Mouse (Mus musculus): ENCODE data around the gene Lst1. TPM values are rescaled to one million over a fixed set of nuclear protein-coding genes. Genes with fewer than 3 reads are reported as not detected.

Lst1 gene
- polyA plus RNA-seq, 2 experiments, result 25.6 to 37.7 TPM

DNA sequence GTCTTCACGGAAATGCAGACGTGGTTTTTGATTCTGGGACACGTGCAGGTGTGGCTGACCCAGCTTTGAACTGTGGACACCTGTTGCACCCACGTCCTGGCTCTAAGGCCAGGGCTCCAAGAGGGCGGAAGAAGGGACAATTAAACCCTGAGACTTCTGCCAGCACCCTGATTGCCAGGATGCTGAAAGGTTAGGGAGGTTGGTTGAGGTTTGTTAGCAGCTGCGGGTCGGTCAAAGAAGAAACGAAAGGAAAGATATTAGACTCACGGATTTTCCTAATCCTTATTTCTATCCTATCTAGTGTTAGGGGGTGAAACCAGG, 8.0 kb upstream of the Lst1 start:
- no peak for DNase-seq (ENCODE audit: low read depth in 3 of 3, low spot score in 3 of 3)
- Histone ChIP-seq H3K4me1 (replicated peaks; ENCODE audit: control insufficient read depth in 2 of 2, insufficient read depth in 2 of 2, low read length in 1 of 2) (peaks cover 0 to 12% of the 10 kb centered on the region in 2 experiments; a peak in 2 of 4 replicates), H3K36me3 (replicated peaks; ENCODE audit: control insufficient read depth, insufficient read depth, low read depth) (no peaks in the 10 kb centered on the region), H3K27me3 (ENCODE audit: control insufficient read depth, insufficient read depth, low read length) (peaks cover 23% of the 10 kb centered on the region), H3K9me3 (ENCODE audit: control insufficient read depth, low read length) (no peaks in the 10 kb centered on the region), H3K27ac (no peak overlapping the region), H3K4me3 (ENCODE audit: insufficient read depth in 1 of 2, low read depth in 2 of 2, low read length in 2 of 2) (no peak overlapping the region; a peak in 2 of 4 replicates), H3K9ac (replicated peaks) (no peak overlapping the region), H3K4me2 (ENCODE audit: low read depth) (peak overlapping the region; percentile 65)
- no peak for ATAC-seq (ENCODE audit: insufficient read depth)
- TF ChIP-seq CTCF (IDR thresholded peaks at IDR 0.05; ENCODE audit: low read depth) (no peak), EP300 (IDR thresholded peaks at IDR 0.05; ENCODE audit: low read depth) (no peak)
- 39% methylated on average over 9 of the region's 9 CpGs for WGBS (ENCODE audit: insufficient replicate concordance)

DNA sequence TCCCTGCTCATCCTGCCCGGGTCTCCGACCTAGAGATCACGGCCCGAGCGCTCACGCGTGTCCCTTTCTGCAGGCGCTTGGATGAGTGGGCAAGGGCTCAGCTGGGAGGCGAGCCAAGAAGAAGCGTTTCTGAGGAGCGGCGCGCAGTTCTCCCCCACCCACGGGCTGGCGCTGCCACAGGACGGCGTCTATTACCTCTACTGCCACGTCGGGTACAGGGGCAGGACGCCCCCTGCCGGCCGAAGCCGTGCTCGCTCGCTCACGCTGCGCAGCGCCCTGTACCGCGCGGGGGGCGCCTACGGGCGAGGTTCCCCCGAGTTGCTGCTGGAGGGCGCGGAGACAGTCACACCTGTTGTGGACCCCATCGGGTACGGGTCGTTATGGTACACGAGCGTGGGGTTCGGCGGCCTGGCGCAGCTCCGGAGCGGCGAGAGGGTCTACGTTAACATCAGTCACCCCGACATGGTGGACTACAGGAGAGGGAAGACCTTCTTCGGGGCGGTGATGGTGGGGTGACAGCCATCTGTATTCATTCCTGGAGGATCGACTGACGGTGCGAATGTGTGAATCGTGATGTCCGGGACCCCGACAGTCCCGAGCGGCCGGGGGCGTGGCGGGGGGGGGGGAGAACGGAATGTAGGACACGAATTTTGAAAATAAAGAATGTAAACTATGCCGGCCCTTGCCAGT, 7.5 kb upstream of the Lst1 start:
- ATAC-seq (ENCODE audit: insufficient read depth) (peak; percentile 71; the same call in 1 of the 2 replicates), DNase-seq (ENCODE audit: low read depth in 3 of 3, low spot score in 3 of 3) (no peak)
- Histone ChIP-seq H3K27me3 (ENCODE audit: control insufficient read depth, insufficient read depth, low read length) (peaks cover 19% of the 10 kb centered on the region), H3K4me3 (ENCODE audit: insufficient read depth in 1 of 2, low read depth in 2 of 2, low read length in 2 of 2) (peak overlapping the region; percentile 43 to 44), H3K36me3 (replicated peaks; ENCODE audit: control insufficient read depth, insufficient read depth, low read depth) (no peaks in the 10 kb centered on the region), H3K9me3 (ENCODE audit: control insufficient read depth, low read length) (no peaks in the 10 kb centered on the region), H3K4me2 (ENCODE audit: low read depth) (peak overlapping the region; percentile 65), H3K9ac (replicated peaks) (no peak overlapping the region), H3K4me1 (replicated peaks; ENCODE audit: control insufficient read depth in 2 of 2, insufficient read depth in 2 of 2, low read length in 1 of 2) (peaks cover 0 to 11% of the 10 kb centered on the region in 2 experiments; a peak in 2 of 4 replicates), H3K27ac (no peak overlapping the region)
- TF ChIP-seq CTCF (IDR thresholded peaks at IDR 0.05; ENCODE audit: low read depth), result peak; percentile 88
- TF ChIP-seq EP300 (IDR thresholded peaks at IDR 0.05; ENCODE audit: low read depth), result no peak
- WGBS (ENCODE audit: insufficient replicate concordance), result 1% methylated on average over 66 of the region's 66 CpGs

DNA sequence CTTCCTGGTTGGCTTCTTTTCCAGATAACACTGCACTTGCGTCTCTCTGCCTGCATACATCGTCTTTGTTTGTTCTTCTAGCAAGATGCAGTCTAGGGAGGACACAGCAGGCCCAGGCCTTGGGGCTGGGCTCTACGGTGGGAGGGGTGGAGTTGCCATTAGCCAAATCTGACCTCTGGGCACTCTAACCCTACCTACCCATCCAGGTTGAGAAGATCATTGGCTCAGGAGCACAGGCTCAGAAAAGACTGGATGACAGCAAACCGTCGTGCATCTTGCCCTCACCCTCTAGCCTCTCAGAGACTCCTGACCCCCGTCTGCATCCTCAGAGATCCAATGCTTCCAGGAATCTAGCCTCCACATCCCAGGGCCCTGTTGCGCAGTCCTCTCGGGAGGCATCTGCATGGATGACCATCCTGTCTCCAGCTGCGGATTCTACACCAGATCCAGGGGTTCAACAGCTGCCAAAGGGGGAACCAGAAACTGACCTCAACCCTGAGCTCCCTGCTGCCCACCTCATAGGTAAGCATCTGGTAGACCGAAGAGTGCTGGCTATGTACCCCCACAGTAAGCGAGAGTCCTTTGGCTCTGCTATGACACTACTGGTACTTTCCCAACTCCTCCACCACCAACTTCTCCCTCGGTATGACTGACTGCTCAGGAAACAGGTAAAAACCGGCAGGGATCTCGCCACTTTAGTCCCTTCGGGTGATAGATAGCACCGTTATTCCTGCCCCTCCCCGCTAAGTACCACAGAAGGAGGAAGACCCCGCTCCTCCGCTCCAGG, 6.8 kb upstream of the Lst1 start:
- 34% methylated on average over 19 of the region's 19 CpGs for WGBS (ENCODE audit: insufficient replicate concordance)
- no peak; the same call in 1 of the 2 replicates for ATAC-seq (ENCODE audit: insufficient read depth)
- H3K9ac ChIP-seq (replicated peaks), result no peak overlapping the region
- H3K4me2 ChIP-seq (ENCODE audit: low read depth), result peak overlapping the region; percentile 65
- TF ChIP-seq CTCF (IDR thresholded peaks at IDR 0.05; ENCODE audit: low read depth), result no peak
- TF ChIP-seq EP300 (IDR thresholded peaks at IDR 0.05; ENCODE audit: low read depth), result no peak
- H3K9me3 ChIP-seq (ENCODE audit: control insufficient read depth, low read length), result no peaks in the 10 kb centered on the region
- peaks cover 14% of the 10 kb centered on the region for H3K27me3 ChIP-seq (ENCODE audit: control insufficient read depth, insufficient read depth, low read length)
- H3K27ac ChIP-seq, result no peak overlapping the region
- DNase-seq (ENCODE audit: low read depth in 3 of 3, low spot score in 3 of 3), result no peak
- H3K36me3 ChIP-seq (replicated peaks; ENCODE audit: control insufficient read depth, insufficient read depth, low read depth), result no peaks in the 10 kb centered on the region
- peaks cover 0 to 10% of the 10 kb centered on the region in 2 experiments; a peak in 2 of 4 replicates for H3K4me1 ChIP-seq (replicated peaks; ENCODE audit: control insufficient read depth in 2 of 2, insufficient read depth in 2 of 2, low read length in 1 of 2)
- peak overlapping the region; percentile 43 to 44 for H3K4me3 ChIP-seq (ENCODE audit: insufficient read depth in 1 of 2, low read depth in 2 of 2, low read length in 2 of 2)

DNA sequence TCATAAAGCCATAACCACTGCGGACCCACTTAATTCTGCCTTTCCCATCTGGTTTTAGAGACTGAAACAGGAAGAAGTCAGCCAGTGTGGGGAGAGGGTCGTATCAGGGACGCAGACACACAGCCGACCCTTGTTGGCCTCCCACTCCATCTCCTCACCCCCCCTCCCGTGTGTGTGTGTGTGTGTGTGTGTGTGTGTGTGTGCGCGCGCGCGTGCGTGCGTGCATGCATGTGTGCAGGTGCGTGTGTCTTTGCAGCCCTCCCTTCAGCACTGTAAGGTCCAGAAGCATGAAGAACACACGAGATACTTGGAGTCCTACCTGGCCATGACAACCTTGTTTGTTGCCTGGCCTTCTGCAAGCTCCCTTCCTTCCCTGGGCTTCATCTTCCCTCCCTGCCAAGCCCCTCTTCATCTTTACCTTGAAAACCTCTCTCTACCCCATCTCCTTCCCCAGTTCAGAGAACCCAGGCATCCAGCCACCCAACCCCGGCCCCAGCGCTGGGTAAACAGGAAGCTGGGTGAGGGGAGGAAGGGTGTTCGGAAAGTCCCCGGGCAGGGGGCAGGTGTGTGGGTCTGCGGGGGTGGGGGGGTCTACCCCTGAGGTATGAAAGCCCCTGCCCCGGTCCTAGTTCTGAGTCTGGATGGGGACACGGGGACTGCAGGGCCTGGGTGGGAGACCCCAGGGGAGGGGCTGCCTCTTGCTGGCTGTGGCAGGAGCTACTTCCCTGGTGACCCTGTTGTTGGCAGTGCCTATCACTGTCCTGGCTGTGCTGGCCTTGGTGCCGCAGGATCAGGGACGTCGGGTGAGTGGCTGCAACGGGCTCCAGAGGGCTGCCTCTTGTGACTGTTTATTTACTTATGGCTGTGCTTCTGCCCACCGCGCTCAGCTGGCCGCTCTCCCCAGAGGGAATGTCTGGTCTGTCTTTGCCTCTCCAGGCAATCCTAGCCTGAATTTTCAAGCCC, 5.9 kb upstream of the Lst1 start, which contains the start of gene Ltb:
Gene Ltb, plus strand, starts transcription at position 559 of the 963 bp plus-strand sequence.
- peaks cover 14% of the 10 kb centered on the region for H3K27me3 ChIP-seq (ENCODE audit: control insufficient read depth, insufficient read depth, low read length)
- H3K9ac ChIP-seq (replicated peaks), result no peak within 1 kb of the TSS
- H3K4me1 ChIP-seq (replicated peaks; ENCODE audit: control insufficient read depth in 2 of 2, insufficient read depth in 2 of 2, low read length in 1 of 2), result peaks cover 0 to 13% of the 10 kb centered on the region in 2 experiments; a peak in 2 of 4 replicates
- peak within 1 kb of the TSS; percentile 65 for H3K4me2 ChIP-seq (ENCODE audit: low read depth)
- WGBS (ENCODE audit: insufficient replicate concordance), result 43% methylated on average over 28 of the region's 28 CpGs
- no peaks in the 10 kb centered on the region for H3K9me3 ChIP-seq (ENCODE audit: control insufficient read depth, low read length)
- ATAC-seq (ENCODE audit: insufficient read depth), result no peak
- H3K27ac ChIP-seq, result no peak within 1 kb of the TSS
- peak within 1 kb of the TSS in 1 of 2 experiments; percentile 43; a peak in 1 of 4 replicates for H3K4me3 ChIP-seq (ENCODE audit: insufficient read depth in 1 of 2, low read depth in 2 of 2, low read length in 2 of 2)
- TF ChIP-seq EP300 (IDR thresholded peaks at IDR 0.05; ENCODE audit: low read depth) (no peak), CTCF (IDR thresholded peaks at IDR 0.05; ENCODE audit: low read depth) (no peak)
- DNase-seq (ENCODE audit: low read depth in 3 of 3, low spot score in 3 of 3), result no peak
- no peaks in the 10 kb centered on the region for H3K36me3 ChIP-seq (replicated peaks; ENCODE audit: control insufficient read depth, insufficient read depth, low read depth)

All from liver, embryonic 14.5 days (tissue).